Mouse (Mus musculus) heart, embryonic 16.5 days (tissue): ENCODE data around the gene Tjp2. TPM values are rescaled to one million over a fixed set of nuclear protein-coding genes. Genes with fewer than 3 reads are reported as not detected.
A peak's percentile ranks its signal among the peaks of the same experiment; 100 is the strongest.
"Not testable (repeated sequence)": the region's sequence is repeated elsewhere in the genome, so short reads cannot be mapped to it uniquely, and the experiment has no call there.

Source experiments
- ATAC-seq: fragments of 200-750 bp; cut with Nextera tagmentation; replicated peaks from 2 replicates; pipeline ENCODE4 v1.8.0; 2017; ENCODE audit warnings: moderate number of reproducible peaks; ENCODE audit not compliant: insufficient read depth, low FRiP score; ENCODE audit errors: extremely low read depth
- H3K27ac ChIP-seq: fragments of 300-500 bp; sonication (generic); 2 replicates; pipeline ENCODE4 v1.5.1; 2014; ENCODE audit warnings: mild to moderate bottlenecking, low read length, control low read depth, moderate library complexity
- H3K27me3 ChIP-seq: fragments of 300-500 bp; sonication (generic); 2 replicates; pipeline ENCODE4 v1.6.1; 2014; ENCODE audit warnings: low read length, mixed read lengths; ENCODE audit not compliant: control insufficient read depth, insufficient read depth
- H3K36me3 ChIP-seq: fragments of 300-500 bp; sonication (generic); 2 replicates; pipeline ENCODE4 v1.6.1; 2014; ENCODE audit not compliant: control insufficient read depth, insufficient read depth
- H3K4me1 ChIP-seq: fragments of 300-500 bp; sonication (generic); 2 replicates; pipeline ENCODE4 v1.6.1; 2014; ENCODE audit warnings: low read length, mixed read lengths; ENCODE audit not compliant: control insufficient read depth, insufficient read depth
- H3K4me2 ChIP-seq: fragments of 300-500 bp; sonication (generic); 2 replicates; pipeline ENCODE4 v1.6.1; 2014; ENCODE audit warnings: low read depth, mild to moderate bottlenecking, control low read depth, low read length
- H3K4me3 ChIP-seq: fragments of 300-500 bp; sonication (generic); 2 replicates; pipeline ENCODE4 v1.5.1; 2014; ENCODE audit warnings: mild to moderate bottlenecking, control low read depth, low read length
- H3K9ac ChIP-seq: fragments of 300-500 bp; sonication (generic); 2 replicates; pipeline ENCODE4 v1.6.1; 2014; ENCODE audit warnings: low read length, control low read depth
- H3K9me3 ChIP-seq: fragments of 300-500 bp; sonication (generic); replicated peaks from 2 replicates; pipeline ENCODE4 v1.6.1; 2016; ENCODE audit warnings: low read length; ENCODE audit not compliant: control insufficient read depth
- WGBS: fragments of 180-500 bp; shearing (Covaris S2); extraction: QIAGEN DNeasy Blood & Tissue Kit; methylation state at CpG from one replicate; pipeline ENCODE4 v1.1.7; 2014; 5-methylcytosine and 5-hydroxymethylcytosine counted together
- polyA plus RNA-seq: library from polyadenylated mRNA; unstranded; fragments of >200 nt; fragmentation: Nextera tagmentation; extraction: Ambion mirVana; gene quantifications from 2 replicates; pipeline ENCODE4 v1.2.1, GENCODE M21; 2015

Gene Tjp2
- polyA plus RNA-seq, 1 experiment from 2014 or later: 22.3 TPM

GRCm38 (mm10) chr19:24238011-24238410 is 13.2 kb upstream of the Tjp2 start:
- Histone ChIP-seq H3K4me1 (0 out of 2 replicates have a peak, but pooled peaks cover 4% of the 10 kb centered on the region), H3K9ac (no peak overlapping the region), H3K27me3 (no peaks in the 10 kb centered on the region), H3K4me2 (no peak overlapping the region), H3K36me3 (no peaks in the 10 kb centered on the region), H3K27ac (no peak overlapping the region), H3K9me3 (no peaks in the 10 kb centered on the region), H3K4me3 (no peak overlapping the region)
- WGBS: 82% methylated on average over 4 of the region's 4 CpGs
- ATAC-seq: no peak

- not testable (repeated sequence) for ATAC-seq, H3K9ac ChIP-seq, H3K9me3 ChIP-seq, H3K4me1 ChIP-seq, H3K4me2 ChIP-seq, H3K36me3 ChIP-seq, H3K27ac ChIP-seq, H3K27me3 ChIP-seq, H3K4me3 ChIP-seq
- 97% methylated on average over 1 of the region's 1 CpGs for WGBS
Measured at GRCm38 (mm10) chr19:24232356-24232755, 7.5 kb upstream of the Tjp2 start.

GRCm38 (mm10) chr19:24225305-24225696 is 471 bp upstream of the Tjp2 start:
- peak overlapping the region; percentile 82 for H3K4me3 ChIP-seq
- H3K27ac ChIP-seq: peak overlapping the region; percentile 91
- peak overlapping the region; percentile 86 for H3K9ac ChIP-seq
- no peaks in the 10 kb centered on the region for H3K36me3 ChIP-seq
- peak overlapping the region; percentile 90 for H3K4me2 ChIP-seq
- WGBS: 2% methylated on average over 17 of the region's 17 CpGs
- ATAC-seq: no peak
- peaks cover 12% of the 10 kb centered on the region for H3K4me1 ChIP-seq
- no peaks in the 10 kb centered on the region for H3K27me3 ChIP-seq
- H3K9me3 ChIP-seq: no peaks in the 10 kb centered on the region

GRCm38 (mm10) chr19:24223851-24224251 is 979 bp downstream of the Tjp2 start:
- WGBS: 21% methylated on average over 11 of the region's 11 CpGs
- 0 out of 2 replicates have a peak, but pooled peaks have one; percentile 6 for ATAC-seq
- H3K36me3 ChIP-seq: no peaks in the 10 kb centered on the region

GRCm38 (mm10) chr19:24221455-24221854 is 3.4 kb downstream of the Tjp2 start:
- Histone ChIP-seq H3K4me3 (no peak overlapping the region), H3K9ac (no peak overlapping the region), H3K4me1 (peaks cover 15% of the 10 kb centered on the region), H3K9me3 (no peaks in the 10 kb centered on the region), H3K36me3 (no peaks in the 10 kb centered on the region), H3K27me3 (no peaks in the 10 kb centered on the region), H3K4me2 (peak overlapping the region; percentile 13; the same call in 1 of the 2 replicates), H3K27ac (no peak overlapping the region)
- 81% methylated on average over 4 of the region's 4 CpGs for WGBS
- ATAC-seq: no peak

More at GRCm38 (mm10) chr19:24223851-24224251, 979 bp downstream of the Tjp2 start:
- Histone ChIP-seq H3K9ac (peak overlapping the region; percentile 86), H3K27ac (peak overlapping the region; percentile 91), H3K4me3 (peak overlapping the region; percentile 82), H3K4me1 (peaks cover 15% of the 10 kb centered on the region), H3K27me3 (no peaks in the 10 kb centered on the region), H3K9me3 (no peaks in the 10 kb centered on the region), H3K4me2 (peak overlapping the region; percentile 90)

- H3K27ac ChIP-seq: no peak overlapping the region
- 40% methylated on average over 14 of the region's 14 CpGs for WGBS
- peak overlapping the region; percentile 13; the same call in 1 of the 2 replicates for H3K4me2 ChIP-seq
- ATAC-seq: no peak
- no peaks in the 10 kb centered on the region for H3K9me3 ChIP-seq
- H3K4me3 ChIP-seq: no peak overlapping the region
- H3K9ac ChIP-seq: no peak overlapping the region
- H3K27me3 ChIP-seq: no peaks in the 10 kb centered on the region
- peaks cover 15% of the 10 kb centered on the region for H3K4me1 ChIP-seq
- no peaks in the 10 kb centered on the region for H3K36me3 ChIP-seq
Measured at GRCm38 (mm10) chr19:24220795-24221445, 3.9 kb downstream of the Tjp2 start.

- Histone ChIP-seq H3K36me3 (no peaks in the 10 kb centered on the region), H3K27ac (no peak overlapping the region), H3K4me2 (no peak overlapping the region), H3K9ac (no peak overlapping the region), H3K4me1 (peaks cover 10% of the 10 kb centered on the region; the same call in 1 of the 2 replicates), H3K4me3 (no peak overlapping the region), H3K9me3 (no peaks in the 10 kb centered on the region), H3K27me3 (no peaks in the 10 kb centered on the region)
- no peak for ATAC-seq
- 67% methylated on average over 9 of the region's 9 CpGs for WGBS
Measured at GRCm38 (mm10) chr19:24219011-24219410, 5.8 kb downstream of the Tjp2 start.

- H3K4me1 ChIP-seq: peaks cover 10% of the 10 kb centered on the region
- no peaks in the 10 kb centered on the region for H3K9me3 ChIP-seq
- H3K27me3 ChIP-seq: no peaks in the 10 kb centered on the region
- ATAC-seq: no peak
- H3K4me3 ChIP-seq: no peak overlapping the region
- 48% methylated on average over 2 of the region's 2 CpGs for WGBS
- no peak overlapping the region for H3K9ac ChIP-seq
- H3K4me2 ChIP-seq: no peak overlapping the region
- H3K36me3 ChIP-seq: no peaks in the 10 kb centered on the region
- H3K27ac ChIP-seq: no peak overlapping the region
Measured at GRCm38 (mm10) chr19:24218291-24218690, 6.5 kb downstream of the Tjp2 start.

GRCm38 (mm10) chr19:24217851-24218250 is 7.0 kb downstream of the Tjp2 start:
- no peak overlapping the region for H3K4me2 ChIP-seq
- H3K27ac ChIP-seq: no peak overlapping the region
- no peaks in the 10 kb centered on the region for H3K27me3 ChIP-seq
- H3K36me3 ChIP-seq: no peaks in the 10 kb centered on the region
- H3K9me3 ChIP-seq: no peaks in the 10 kb centered on the region
- H3K4me1 ChIP-seq: peaks cover 14% of the 10 kb centered on the region
- H3K4me3 ChIP-seq: no peak overlapping the region
- H3K9ac ChIP-seq: no peak overlapping the region
- no peak for ATAC-seq
